Comparison of ENCODE assay signal across 8 mouse cellular contexts in the genomic region with DNA sequence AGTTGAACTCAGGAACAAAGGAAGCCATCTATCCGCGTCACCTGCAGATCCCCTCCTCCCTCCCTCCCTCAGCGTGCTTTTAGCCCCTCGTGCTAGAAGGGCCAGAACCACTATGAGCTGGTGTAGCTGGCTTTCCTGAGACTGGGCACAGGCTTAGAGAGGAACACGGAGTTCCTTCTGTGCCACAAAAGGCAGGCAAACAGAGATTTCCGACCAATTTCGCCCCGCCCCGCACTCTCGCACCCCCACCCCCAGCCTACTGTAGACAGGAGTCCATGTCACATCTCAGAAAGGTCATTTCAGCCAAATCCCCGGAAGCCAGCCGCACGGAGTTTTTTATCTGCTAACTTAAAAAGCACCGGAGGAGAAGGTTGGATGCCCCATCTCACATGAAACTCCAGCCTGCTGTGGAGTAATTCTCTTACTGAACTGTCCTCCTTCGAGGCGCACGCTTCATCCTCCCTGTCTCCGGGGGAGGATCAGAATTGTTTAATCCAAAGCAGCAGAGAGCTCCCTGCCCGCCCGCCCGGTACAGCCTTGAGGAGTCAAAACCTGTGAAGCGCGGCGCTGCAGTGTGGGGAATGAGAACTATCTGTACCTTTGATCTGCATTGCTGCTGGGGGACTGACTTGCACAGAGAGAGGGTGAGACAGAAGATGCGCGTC. TPM values are rescaled to one million over a fixed set of nuclear protein-coding genes. Genes with fewer than 3 reads are reported as not detected.
DNase-seq lines count a peak whose midpoint lies in the region; ATAC-seq lines count a peak whose summit lies in the region.

No protein-coding gene starts in this region.

- peak overlapping the region; percentile 39 for H3K9ac ChIP-seq in intestine, embryonic 16.5 days (ENCODE audit: low read depth, low read length)
- H3K9ac ChIP-seq in midbrain, embryonic 13.5 days (replicated peaks) = peak overlapping the region; percentile 33

- peak; percentile 33 for DNase-seq in kidney, adult 18-20 months
- no peak for DNase-seq in kidney, adult 11 months
- peak; percentile 31 for DNase-seq in embryo, embryonic 10.5 days (ENCODE audit: low spot score)
- DNase-seq in cerebellum, postnatal 4 days (ENCODE audit: low spot score in 2 of 2) = no peak
- DNase-seq in adipocyte (ENCODE audit: low spot score) = no peak
- no peak for DNase-seq in lung, postnatal 4 days

- H3K27me3 ChIP-seq in intestine, embryonic 16.5 days (replicated peaks; ENCODE audit: control insufficient read depth, insufficient read depth, low read length) = peaks cover 17% of the 10 kb centered on the region
- peaks cover 59% of the 10 kb centered on the region for H3K27me3 ChIP-seq in midbrain, embryonic 13.5 days

- peaks cover 11% of the 10 kb centered on the region; the same call in 1 of the 2 replicates for H3K4me1 ChIP-seq in intestine, embryonic 16.5 days (ENCODE audit: control insufficient read depth, insufficient read depth, low read length)
- peaks cover 15% of the 10 kb centered on the region for H3K4me1 ChIP-seq in midbrain, embryonic 13.5 days (replicated peaks)

- H3K27ac ChIP-seq in intestine, embryonic 16.5 days (ENCODE audit: low read length) = no peak overlapping the region
- H3K27ac ChIP-seq in midbrain, embryonic 13.5 days = no peak overlapping the region

- H3K4me2 ChIP-seq in intestine, embryonic 16.5 days (ENCODE audit: low read depth, low read length) = peak overlapping the region; percentile 49
- H3K4me2 ChIP-seq in midbrain, embryonic 13.5 days (replicated peaks) = peak overlapping the region; percentile 56

- whole genome bisulfite sequencing in intestine, embryonic 16.5 days = 1% methylated on average over 26 of the region's 26 CpGs
- 2% methylated on average over 26 of the region's 26 CpGs for WGBS in midbrain, embryonic 13.5 days

- no peaks in the 10 kb centered on the region for H3K36me3 ChIP-seq in intestine, embryonic 16.5 days (ENCODE audit: control insufficient read depth, insufficient read depth, low read length)
- H3K36me3 ChIP-seq in midbrain, embryonic 13.5 days = no peaks in the 10 kb centered on the region

- H3K9me3 ChIP-seq in intestine, embryonic 16.5 days (ENCODE audit: control insufficient read depth, low read length) = no peaks in the 10 kb centered on the region
- no peaks in the 10 kb centered on the region for H3K9me3 ChIP-seq in midbrain, embryonic 13.5 days

- peak overlapping the region; percentile 30 for H3K4me3 ChIP-seq in intestine, embryonic 16.5 days (ENCODE audit: low read length)
- H3K4me3 ChIP-seq in midbrain, embryonic 13.5 days (replicated peaks) = peak overlapping the region; percentile 31

- 0 out of 2 replicates have a peak, but pooled peaks have one; percentile 11 for ATAC-seq in intestine, embryonic 16.5 days
- peak; percentile 49 for ATAC-seq in midbrain, embryonic 13.5 days

RNA-seq across cellular contexts. Expression of gene Nsun2, which starts 45.8 kb away (rescaled TPM):
- polyA plus RNA-seq in intestine, embryonic 16.5 days (2015; fragmentation: Nextera tagmentation; extraction: Ambion mirVana) = 101 and 115 TPM in 2 replicates
- polyA plus RNA-seq in midbrain, embryonic 13.5 days (2015; fragmentation: Nextera tagmentation; extraction: Ambion mirVana) = 74.1 and 76.7 TPM in 2 replicates

RNA-seq across cellular contexts. Expression of gene Tent4a, which starts 46.7 kb away (rescaled TPM):
- 2.7 and 3.7 TPM in 2 replicates for polyA plus RNA-seq in intestine, embryonic 16.5 days (2015; fragmentation: Nextera tagmentation; extraction: Ambion mirVana)
- 5.8 and 7.1 TPM in 2 replicates for polyA plus RNA-seq in midbrain, embryonic 13.5 days (2015; fragmentation: Nextera tagmentation; extraction: Ambion mirVana)

Comparison
In these comparisons a context has a peak if more than half of its experiments do, and no peak if none do; other contexts are left out.
1. DNase-seq: peak in kidney, adult 18-20 months (single experiment) and embryo, embryonic 10.5 days (single experiment); none in kidney, adult 11 months (single experiment), cerebellum, postnatal 4 days (0 of 2), adipocyte (single experiment) and lung, postnatal 4 days (0 of 2).